Mouse (Mus musculus): ENCODE measurements at regions not wholly inside any gene's neighbourhood (a gene's known extent, or its start where the extent isn't known, plus 50 kb on each side); places are given as distances from the start of the nearest gene placed in this dataset.

- H3K9ac ChIP-seq, result no peak overlapping the region
- 81% methylated on average over 8 of the region's 8 CpGs for WGBS
- ATAC-seq (ENCODE audit: low FRiP score), result no peak
- H3K27me3 ChIP-seq, result no peaks in the 10 kb centered on the region
- no peak overlapping the region for H3K4me2 ChIP-seq (replicated peaks)
- no peak overlapping the region for H3K27ac ChIP-seq
- no peaks in the 10 kb centered on the region for H3K4me1 ChIP-seq
- H3K9me3 ChIP-seq (replicated peaks), result no peaks in the 10 kb centered on the region
- no peaks in the 10 kb centered on the region for H3K36me3 ChIP-seq
- H3K4me3 ChIP-seq, result no peak overlapping the region
Observed at GRCm38 (mm10) chr10:56611564-56612288, 234.6 kb downstream of the Gja1 start.

DNA sequence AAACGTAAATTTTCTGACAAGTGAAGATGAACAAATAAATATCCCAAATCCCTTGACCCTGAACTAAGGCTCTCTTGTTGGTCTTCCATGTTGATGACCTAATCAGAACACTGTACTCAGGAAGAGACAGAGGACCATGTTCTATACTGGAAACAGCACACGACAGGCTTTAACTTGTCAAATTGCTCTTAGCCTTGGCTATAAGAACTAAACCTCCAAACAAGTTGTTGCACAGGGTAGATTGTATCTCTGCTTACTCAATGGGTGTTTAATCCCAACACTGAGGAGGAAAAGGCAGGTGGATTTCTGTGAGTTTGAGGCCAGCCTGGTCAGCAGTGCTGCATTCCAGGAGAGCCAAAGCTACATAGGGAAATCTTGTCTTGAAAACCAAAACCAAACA lies 265.5 kb downstream of the Gja1 start:
- no peak for ATAC-seq (ENCODE audit: low FRiP score)
- no peak overlapping the region for H3K4me3 ChIP-seq
- H3K27me3 ChIP-seq, result no peaks in the 10 kb centered on the region
- WGBS, result 90% methylated on average over 2 of the region's 2 CpGs
- no peak overlapping the region for H3K9ac ChIP-seq
- no peaks in the 10 kb centered on the region for H3K4me1 ChIP-seq
- H3K9me3 ChIP-seq (replicated peaks), result no peaks in the 10 kb centered on the region
- no peak overlapping the region for H3K27ac ChIP-seq
- H3K4me2 ChIP-seq (replicated peaks), result no peak overlapping the region
- H3K36me3 ChIP-seq, result no peaks in the 10 kb centered on the region

GRCm38 (mm10) chr10:56643376-56644135 lies 266.4 kb downstream of the Gja1 start:
- 71% methylated on average over 12 of the region's 12 CpGs for WGBS
- Histone ChIP-seq H3K4me3 (no peak overlapping the region), H3K9ac (no peak overlapping the region), H3K4me1 (no peaks in the 10 kb centered on the region), H3K36me3 (no peaks in the 10 kb centered on the region), H3K9me3 (replicated peaks) (no peaks in the 10 kb centered on the region), H3K4me2 (replicated peaks) (no peak overlapping the region), H3K27me3 (no peaks in the 10 kb centered on the region), H3K27ac (no peak overlapping the region)
- no peak for ATAC-seq (ENCODE audit: low FRiP score)

- Histone ChIP-seq H3K27ac (no peak overlapping the region), H3K36me3 (no peaks in the 10 kb centered on the region), H3K4me2 (replicated peaks) (no peak overlapping the region), H3K27me3 (no peaks in the 10 kb centered on the region), H3K9me3 (replicated peaks) (no peaks in the 10 kb centered on the region), H3K9ac (no peak overlapping the region), H3K4me1 (no peaks in the 10 kb centered on the region), H3K4me3 (no peak overlapping the region)
- ATAC-seq (ENCODE audit: low FRiP score), result no peak
- 81% methylated on average over 4 of the region's 4 CpGs for WGBS
Observed at GRCm38 (mm10) chr10:56660501-56660900, 283.4 kb downstream of the Gja1 start.

DNA sequence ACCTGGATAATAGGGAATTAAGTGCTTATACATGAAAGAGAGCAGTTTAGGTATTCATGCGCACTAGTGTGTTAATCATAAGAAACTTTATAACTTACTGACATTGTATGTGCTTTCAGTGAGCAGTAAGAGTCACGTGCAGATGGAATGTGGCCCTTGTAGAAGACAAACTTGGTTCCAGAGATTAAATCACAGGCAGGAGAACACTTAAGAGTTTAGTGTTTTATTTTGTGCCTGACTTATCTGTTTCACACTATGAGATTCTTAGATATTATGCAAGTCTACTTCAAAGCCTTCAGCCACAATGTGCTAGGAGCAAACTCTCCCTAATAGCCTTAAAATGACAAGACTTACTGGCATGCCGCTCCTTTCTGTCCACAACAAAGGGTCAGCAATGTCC lies 296.8 kb downstream of the Gja1 start:
- Histone ChIP-seq H3K4me3 (no peak overlapping the region), H3K9ac (no peak overlapping the region), H3K9me3 (replicated peaks) (no peaks in the 10 kb centered on the region), H3K27me3 (no peaks in the 10 kb centered on the region), H3K27ac (no peak overlapping the region), H3K4me1 (no peaks in the 10 kb centered on the region), H3K4me2 (replicated peaks) (no peak overlapping the region), H3K36me3 (no peaks in the 10 kb centered on the region)
- WGBS, result 80% methylated on average over 3 of the region's 3 CpGs
- ATAC-seq (ENCODE audit: low FRiP score), result no peak

DNA sequence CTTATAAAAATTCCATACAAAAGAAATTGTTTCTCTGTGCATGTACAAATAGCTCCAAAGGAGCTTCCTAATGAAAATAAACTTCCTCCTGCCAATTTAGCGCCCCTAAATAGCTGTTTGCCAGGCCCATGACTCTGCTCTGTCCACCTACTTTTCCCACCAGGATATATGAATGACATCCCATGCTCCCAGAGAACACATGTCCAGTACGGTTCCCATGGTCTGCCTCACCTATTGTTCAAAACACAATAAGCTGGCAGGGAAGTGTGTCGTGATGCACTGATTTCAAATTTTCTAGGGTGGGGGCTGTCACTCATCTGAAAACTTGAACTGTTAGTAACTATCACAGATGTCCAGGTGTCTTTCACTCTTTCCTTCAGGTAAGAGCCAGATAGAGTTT lies 305.8 kb downstream of the Gja1 start:
- Histone ChIP-seq H3K9me3 (replicated peaks) (no peaks in the 10 kb centered on the region), H3K4me3 (no peak overlapping the region), H3K36me3 (no peaks in the 10 kb centered on the region), H3K27me3 (no peaks in the 10 kb centered on the region), H3K27ac (no peak overlapping the region), H3K9ac (no peak overlapping the region), H3K4me1 (no peaks in the 10 kb centered on the region), H3K4me2 (replicated peaks) (no peak overlapping the region)
- 64% methylated on average over 3 of the region's 3 CpGs for WGBS
- no peak for ATAC-seq (ENCODE audit: low FRiP score)

DNA sequence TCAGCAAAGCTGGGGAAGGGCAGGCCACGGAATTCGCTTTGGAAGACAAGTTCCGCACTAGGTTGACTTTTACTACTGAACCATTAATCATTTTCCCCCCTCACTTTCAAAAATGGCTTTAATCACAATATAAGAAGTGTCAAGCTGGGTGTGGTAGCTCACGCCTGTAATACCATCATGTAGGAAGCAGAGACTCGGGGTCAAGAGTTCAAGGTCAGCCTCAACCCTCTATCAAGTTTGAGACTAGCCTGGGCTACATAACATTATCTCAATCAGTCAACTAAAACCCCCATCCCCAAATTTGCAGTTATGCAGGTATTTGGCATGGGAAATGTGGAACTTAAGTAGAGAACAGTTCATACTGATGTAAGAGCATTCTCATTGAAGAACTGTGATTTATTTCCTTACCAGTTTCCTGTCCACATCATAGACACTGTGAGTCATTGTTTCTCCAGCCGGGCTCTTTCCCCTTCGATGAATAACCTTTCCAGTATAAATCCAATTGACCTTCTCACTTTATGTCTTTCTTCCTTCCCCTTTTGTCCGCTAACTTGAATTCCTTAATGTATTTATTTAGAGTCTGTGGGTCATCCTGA lies 308.6 kb downstream of the Gja1 start:
- no peaks in the 10 kb centered on the region for H3K4me1 ChIP-seq
- WGBS, result 86% methylated on average over 8 of the region's 8 CpGs

DNA sequence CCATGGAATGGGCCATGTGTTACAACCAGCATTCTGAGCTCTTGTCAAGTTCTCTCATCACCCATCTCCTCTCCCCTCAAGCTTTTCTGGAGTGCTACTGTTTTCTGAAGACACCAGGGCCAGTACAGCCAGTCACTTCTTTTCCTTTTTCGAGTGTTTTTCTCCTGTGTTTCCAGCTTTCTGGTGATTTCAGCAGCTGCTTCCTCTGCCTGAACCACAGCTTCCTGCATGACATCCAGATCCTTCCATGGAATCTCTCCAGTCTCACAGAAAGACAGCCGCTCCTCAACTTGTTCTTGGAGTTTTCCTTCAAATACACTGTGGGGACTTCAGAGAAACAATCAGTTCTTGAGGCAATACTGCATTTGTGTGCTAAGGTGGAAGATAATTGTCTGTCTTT lies 314.3 kb downstream of the Gja1 start:
- Histone ChIP-seq H3K4me3 (no peak overlapping the region), H3K27ac (no peak overlapping the region), H3K9me3 (replicated peaks) (no peaks in the 10 kb centered on the region), H3K27me3 (no peaks in the 10 kb centered on the region), H3K36me3 (no peaks in the 10 kb centered on the region), H3K4me2 (replicated peaks) (no peak overlapping the region), H3K9ac (no peak overlapping the region), H3K4me1 (no peaks in the 10 kb centered on the region)
- no peak for ATAC-seq (ENCODE audit: low FRiP score)
- WGBS, result 87% methylated on average over 2 of the region's 2 CpGs

More for the DNA sequence above, 308.6 kb downstream of the Gja1 start:
- Histone ChIP-seq H3K27me3 (no peaks in the 10 kb centered on the region), H3K9me3 (replicated peaks) (no peaks in the 10 kb centered on the region), H3K4me2 (replicated peaks) (no peak overlapping the region), H3K4me3 (no peak overlapping the region), H3K36me3 (no peaks in the 10 kb centered on the region), H3K9ac (no peak overlapping the region), H3K27ac (no peak overlapping the region)
- no peak for ATAC-seq (ENCODE audit: low FRiP score)

- Histone ChIP-seq H3K9ac (no peak overlapping the region), H3K9me3 (replicated peaks) (no peaks in the 10 kb centered on the region), H3K27ac (no peak overlapping the region), H3K4me1 (no peaks in the 10 kb centered on the region), H3K27me3 (no peaks in the 10 kb centered on the region), H3K4me3 (no peak overlapping the region), H3K4me2 (replicated peaks) (no peak overlapping the region), H3K36me3 (no peaks in the 10 kb centered on the region)
- no peak for ATAC-seq (ENCODE audit: low FRiP score)
- WGBS, result 10% methylated on average over 3 of the region's 3 CpGs
Observed at GRCm38 (mm10) chr10:56695100-56695499, 318.0 kb downstream of the Gja1 start.

- no peak for ATAC-seq (ENCODE audit: low FRiP score)
- Histone ChIP-seq H3K4me2 (replicated peaks) (no peak overlapping the region), H3K36me3 (no peaks in the 10 kb centered on the region), H3K4me3 (no peak overlapping the region), H3K9me3 (replicated peaks) (no peaks in the 10 kb centered on the region), H3K4me1 (no peaks in the 10 kb centered on the region), H3K27ac (no peak overlapping the region), H3K9ac (no peak overlapping the region), H3K27me3 (no peaks in the 10 kb centered on the region)
- 64% methylated on average over 6 of the region's 6 CpGs for WGBS
Observed at GRCm38 (mm10) chr10:56700126-56700525, 323.0 kb downstream of the Gja1 start.

- no peak overlapping the region for H3K4me2 ChIP-seq (replicated peaks)
- H3K9ac ChIP-seq, result no peak overlapping the region
- H3K36me3 ChIP-seq, result no peaks in the 10 kb centered on the region
- ATAC-seq (ENCODE audit: low FRiP score), result no peak
- WGBS, result 95% methylated on average over 2 of the region's 2 CpGs
- H3K27me3 ChIP-seq, result no peaks in the 10 kb centered on the region
- no peaks in the 10 kb centered on the region; the same call in 1 of the 2 replicates for H3K4me1 ChIP-seq
- H3K4me3 ChIP-seq, result no peak overlapping the region
- no peak overlapping the region for H3K27ac ChIP-seq
- no peaks in the 10 kb centered on the region for H3K9me3 ChIP-seq (replicated peaks)
Observed at GRCm38 (mm10) chr10:56708411-56708810, 331.3 kb downstream of the Gja1 start.

GRCm38 (mm10) chr10:56708886-56709285 lies 331.8 kb downstream of the Gja1 start:
- Histone ChIP-seq H3K9ac (no peak overlapping the region), H3K4me1 (no peaks in the 10 kb centered on the region; the same call in 1 of the 2 replicates), H3K27me3 (no peaks in the 10 kb centered on the region), H3K9me3 (replicated peaks) (no peaks in the 10 kb centered on the region), H3K27ac (no peak overlapping the region), H3K4me3 (no peak overlapping the region), H3K36me3 (no peaks in the 10 kb centered on the region), H3K4me2 (replicated peaks) (no peak overlapping the region)
- no peak for ATAC-seq (ENCODE audit: low FRiP score)
- 90% methylated on average over 1 of the region's 1 CpGs for WGBS

All from hindbrain, embryonic 12.5 days (tissue).